Mouse (Mus musculus): ENCODE measurements at regions not wholly inside any gene's neighbourhood (a gene's known extent, or its start where the extent isn't known, plus 50 kb on each side); places are given as distances from the start of the nearest gene placed in this dataset.

DNA sequence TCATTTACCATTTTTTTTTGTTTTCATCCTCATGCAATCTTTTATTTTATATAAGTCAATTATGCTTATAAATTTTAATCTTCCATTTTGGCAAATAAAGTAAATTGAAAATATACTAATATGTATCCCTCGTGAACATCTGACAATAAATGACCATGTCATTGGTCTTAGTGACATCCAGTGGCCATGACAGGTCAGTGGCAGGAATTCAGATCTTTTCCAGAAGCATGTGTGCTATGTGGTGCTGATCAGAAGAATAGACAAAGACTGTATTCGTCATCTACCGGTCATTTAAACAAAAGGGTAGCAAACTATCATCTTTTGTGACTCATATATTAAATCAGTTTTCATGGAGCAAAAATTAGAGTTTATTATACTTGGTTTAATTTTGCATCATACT, 118.6 kb upstream of the Gpc6 start:
- TF ChIP-seq POLR2A (IDR thresholded peaks at IDR 0.05; ENCODE audit: insufficient read depth, low read depth, low read length) = no peak
- peak; percentile 28 for TF ChIP-seq CTCF (IDR thresholded peaks at IDR 0.05)

Data from heart, adult 2 months (tissue).